ENCODE assay signal across 14 mouse cellular contexts in the genomic region with DNA sequence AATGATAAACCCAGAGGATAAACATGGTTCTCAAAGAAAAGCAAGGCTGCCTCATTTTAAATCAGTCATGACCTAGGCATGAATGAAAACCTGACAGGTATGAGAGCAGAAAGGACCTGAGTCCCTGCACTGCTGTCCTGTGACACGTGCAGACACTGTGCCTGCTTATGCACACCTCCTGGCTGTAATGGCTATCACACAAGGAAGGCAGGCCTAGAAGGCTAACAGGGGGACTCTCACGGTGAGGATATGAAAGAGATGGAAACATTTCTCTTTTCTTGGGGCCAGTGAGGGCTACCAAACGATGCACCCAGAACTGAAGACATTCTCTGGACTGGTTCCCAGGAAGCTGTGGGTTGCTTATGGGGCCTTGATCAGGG. TPM values are rescaled to one million over a fixed set of nuclear protein-coding genes. Genes with fewer than 3 reads are reported as not detected.
DNase-seq lines count a peak whose midpoint lies in the region; ATAC-seq lines count a peak whose summit lies in the region.
"Had no signal": no experiment of that assay in that cellular context is flagged by ENCODE, and none has a peak within 500 bp of the region (broad histone marks: within the 10 kb centered on the region; RNA-seq: fewer than 3 reads in every experiment).

No protein-coding gene starts in this region.

- no peaks in the 10 kb centered on the region for H3K9me3 ChIP-seq in hindbrain, embryonic 15.5 days
- no peaks in the 10 kb centered on the region for H3K9me3 ChIP-seq in hindbrain, embryonic 14.5 days (ENCODE audit: control insufficient read depth, low read length)
- H3K9me3 ChIP-seq in midbrain, embryonic 12.5 days: no peaks in the 10 kb centered on the region
- no peaks in the 10 kb centered on the region for H3K9me3 ChIP-seq in midbrain, embryonic 14.5 days (ENCODE audit: control insufficient read depth, low read length)
- H3K9me3 ChIP-seq in forebrain, embryonic 14.5 days (replicated peaks; ENCODE audit: control insufficient read depth, low read length): no peaks in the 10 kb centered on the region
- H3K9me3 ChIP-seq in midbrain, embryonic 16.5 days (replicated peaks; ENCODE audit: control insufficient read depth, low read length, poor library complexity, severe bottlenecking): no peaks in the 10 kb centered on the region
- H3K9me3 ChIP-seq: heart, embryonic 13.5 days; megakaryocyte, embryonic 14.5 days had no signal

- H3K36me3 ChIP-seq in hindbrain, embryonic 15.5 days: no peaks in the 10 kb centered on the region
- no peaks in the 10 kb centered on the region for H3K36me3 ChIP-seq in hindbrain, embryonic 14.5 days (replicated peaks; ENCODE audit: control insufficient read depth, insufficient read depth)
- no peaks in the 10 kb centered on the region for H3K36me3 ChIP-seq in midbrain, embryonic 12.5 days
- no peaks in the 10 kb centered on the region for H3K36me3 ChIP-seq in midbrain, embryonic 14.5 days (ENCODE audit: control insufficient read depth, insufficient read depth, low read length)
- no peaks in the 10 kb centered on the region for H3K36me3 ChIP-seq in forebrain, embryonic 14.5 days (ENCODE audit: control insufficient read depth, insufficient read depth, low read length)
- H3K36me3 ChIP-seq in midbrain, embryonic 16.5 days (ENCODE audit: control insufficient read depth, insufficient read depth, low read length): no peaks in the 10 kb centered on the region
- H3K36me3 ChIP-seq: heart, embryonic 13.5 days had no signal

- no peak overlapping the region for H3K9ac ChIP-seq in hindbrain, embryonic 15.5 days
- no peak overlapping the region for H3K9ac ChIP-seq in hindbrain, embryonic 14.5 days
- H3K9ac ChIP-seq in midbrain, embryonic 12.5 days (replicated peaks): no peak overlapping the region
- H3K9ac ChIP-seq in midbrain, embryonic 14.5 days (replicated peaks; ENCODE audit: low read length): no peak overlapping the region
- no peak overlapping the region for H3K9ac ChIP-seq in forebrain, embryonic 14.5 days (ENCODE audit: low read length)
- no peak overlapping the region for H3K9ac ChIP-seq in midbrain, embryonic 16.5 days (ENCODE audit: low read depth, low read length)
- H3K9ac ChIP-seq: heart, embryonic 13.5 days; liver, postnatal 0 days had no signal

- H3K4me3 ChIP-seq in hindbrain, embryonic 15.5 days: no peak overlapping the region
- H3K4me3 ChIP-seq in hindbrain, embryonic 14.5 days (replicated peaks; ENCODE audit: low read length): no peak overlapping the region
- H3K4me3 ChIP-seq in midbrain, embryonic 12.5 days: no peak overlapping the region
- no peak overlapping the region for H3K4me3 ChIP-seq in midbrain, embryonic 14.5 days (replicated peaks; ENCODE audit: low read depth, low read length)
- H3K4me3 ChIP-seq in forebrain, embryonic 14.5 days (ENCODE audit: low read depth, low read length): no peak overlapping the region
- H3K4me3 ChIP-seq in midbrain, embryonic 16.5 days (ENCODE audit: low read depth, low read length): no peak overlapping the region
- H3K4me3 ChIP-seq: heart, adult 2 months; heart, embryonic 13.5 days; layer of hippocampus, adult 2 months; megakaryocyte, embryonic 14.5 days had no signal

- 52% methylated on average over 3 of the region's 3 CpGs for WGBS in hindbrain, embryonic 15.5 days
- WGBS in hindbrain, embryonic 14.5 days: 54% methylated on average over 3 of the region's 3 CpGs
- 49% methylated on average over 3 of the region's 3 CpGs for WGBS in midbrain, embryonic 12.5 days
- 47% methylated on average over 3 of the region's 3 CpGs for WGBS in midbrain, embryonic 14.5 days
- 51% methylated on average over 3 of the region's 3 CpGs for WGBS in forebrain, embryonic 14.5 days
- 45% methylated on average over 3 of the region's 3 CpGs for WGBS in midbrain, embryonic 16.5 days

- ATAC-seq in hindbrain, embryonic 15.5 days (ENCODE audit: low FRiP score, low read depth): peak; percentile 32; the same call in 1 of the 2 replicates
- no peak for ATAC-seq in hindbrain, embryonic 14.5 days (ENCODE audit: low FRiP score)
- ATAC-seq in midbrain, embryonic 12.5 days (ENCODE audit: low FRiP score, low read depth): 0 out of 2 replicates have a peak, but pooled peaks have one; percentile 41
- ATAC-seq in midbrain, embryonic 14.5 days (ENCODE audit: low FRiP score, low TSS enrichment): no peak
- ATAC-seq in forebrain, embryonic 14.5 days: 0 out of 2 replicates have a peak, but pooled peaks have one; percentile 5
- 0 out of 2 replicates have a peak, but pooled peaks have one; percentile 21 for ATAC-seq in midbrain, embryonic 16.5 days

- 0 out of 2 replicates have a peak, but pooled peaks cover 3% of the 10 kb centered on the region for H3K27me3 ChIP-seq in hindbrain, embryonic 15.5 days
- H3K27me3 ChIP-seq in hindbrain, embryonic 14.5 days (ENCODE audit: control insufficient read depth, insufficient read depth, low read length): no peaks in the 10 kb centered on the region
- peaks cover 3% of the 10 kb centered on the region; the same call in 1 of the 2 replicates for H3K27me3 ChIP-seq in midbrain, embryonic 12.5 days
- H3K27me3 ChIP-seq in midbrain, embryonic 14.5 days (ENCODE audit: control insufficient read depth, insufficient read depth, low read length): no peaks in the 10 kb centered on the region
- H3K27me3 ChIP-seq in forebrain, embryonic 14.5 days (replicated peaks; ENCODE audit: control insufficient read depth, insufficient read depth, low read length): no peaks in the 10 kb centered on the region
- peaks cover 2% of the 10 kb centered on the region; the same call in 1 of the 2 replicates for H3K27me3 ChIP-seq in midbrain, embryonic 16.5 days (ENCODE audit: control insufficient read depth, insufficient read depth, low read depth, low read length)
- H3K27me3 ChIP-seq: megakaryocyte, embryonic 14.5 days had no signal

- DNase-seq in hindbrain, embryonic 14.5 days (ENCODE audit: low spot score): no peak
- no peak for DNase-seq in midbrain, embryonic 14.5 days
- no peak for DNase-seq in forebrain, embryonic 14.5 days (ENCODE audit: low spot score)
- no peak for DNase-seq in spleen, adult 18-20 months
- DNase-seq: gastrocnemius, postnatal 25 days; thymus, adult 18-20 months had no signal

- no peak overlapping the region for H3K4me2 ChIP-seq in hindbrain, embryonic 15.5 days
- no peak overlapping the region for H3K4me2 ChIP-seq in hindbrain, embryonic 14.5 days (replicated peaks)
- no peak overlapping the region for H3K4me2 ChIP-seq in midbrain, embryonic 12.5 days (replicated peaks)
- H3K4me2 ChIP-seq in midbrain, embryonic 14.5 days (ENCODE audit: low read length): no peak overlapping the region
- no peak overlapping the region for H3K4me2 ChIP-seq in forebrain, embryonic 14.5 days (ENCODE audit: low read length)
- no peak overlapping the region for H3K4me2 ChIP-seq in midbrain, embryonic 16.5 days (ENCODE audit: low read length)
- H3K4me2 ChIP-seq: heart, embryonic 13.5 days had no signal

- no peak overlapping the region for H3K27ac ChIP-seq in hindbrain, embryonic 15.5 days (replicated peaks)
- H3K27ac ChIP-seq in hindbrain, embryonic 14.5 days: no peak overlapping the region
- H3K27ac ChIP-seq in midbrain, embryonic 12.5 days (replicated peaks): no peak overlapping the region
- no peak overlapping the region for H3K27ac ChIP-seq in midbrain, embryonic 14.5 days (replicated peaks; ENCODE audit: low read depth, low read length)
- H3K27ac ChIP-seq in forebrain, embryonic 14.5 days (ENCODE audit: low read depth, low read length): no peak overlapping the region
- no peak overlapping the region for H3K27ac ChIP-seq in midbrain, embryonic 16.5 days (ENCODE audit: low read length)
- H3K27ac ChIP-seq: heart, adult 2 months; heart, embryonic 13.5 days; layer of hippocampus, adult 2 months had no signal

- H3K4me1 ChIP-seq in hindbrain, embryonic 15.5 days (replicated peaks): no peaks in the 10 kb centered on the region
- H3K4me1 ChIP-seq in hindbrain, embryonic 14.5 days (replicated peaks; ENCODE audit: control insufficient read depth, insufficient read depth, low read length): no peaks in the 10 kb centered on the region
- no peaks in the 10 kb centered on the region for H3K4me1 ChIP-seq in midbrain, embryonic 12.5 days
- no peaks in the 10 kb centered on the region for H3K4me1 ChIP-seq in midbrain, embryonic 14.5 days (ENCODE audit: control insufficient read depth, insufficient read depth, low read length)
- no peaks in the 10 kb centered on the region for H3K4me1 ChIP-seq in forebrain, embryonic 14.5 days (ENCODE audit: control insufficient read depth, insufficient read depth, low read length)
- H3K4me1 ChIP-seq in midbrain, embryonic 16.5 days (ENCODE audit: control insufficient read depth, insufficient read depth, low read length): no peaks in the 10 kb centered on the region

RNA-seq across cellular contexts. Expression of gene Ice1, which starts 6.6 kb away (rescaled TPM):
- polyA plus RNA-seq in hindbrain, embryonic 15.5 days (2015; fragmentation: Nextera tagmentation; extraction: Ambion mirVana): 29.7 and 32.4 TPM in 2 replicates
- 47.9 and 51.8 TPM in 2 replicates for polyA plus RNA-seq in hindbrain, embryonic 14.5 days (2014; fragmentation: Nextera tagmentation; extraction: Ambion mirVana)
- 32.0 and 34.2 TPM in 2 replicates for polyA plus RNA-seq in midbrain, embryonic 12.5 days (2016; fragmentation: Nextera tagmentation; extraction: Ambion mirVana)
- 59.1 and 59.2 TPM in 2 replicates for polyA plus RNA-seq in midbrain, embryonic 14.5 days (2014; fragmentation: Nextera tagmentation; extraction: Ambion mirVana)
- 36.8 and 39.8 TPM in 2 replicates for polyA plus RNA-seq in forebrain, embryonic 14.5 days (2014; fragmentation: Nextera tagmentation; extraction: Ambion mirVana)
- 35.1 and 38.2 TPM in 2 replicates for polyA plus RNA-seq in midbrain, embryonic 16.5 days (2015; fragmentation: Nextera tagmentation; extraction: Ambion mirVana)

Comparison
In these comparisons a context has a peak if more than half of its experiments do, and no peak if none do; other contexts are left out.
1. ATAC-seq: peak in hindbrain, embryonic 15.5 days (single experiment), midbrain, embryonic 12.5 days (single experiment), forebrain, embryonic 14.5 days (single experiment) and midbrain, embryonic 16.5 days (single experiment); none in hindbrain, embryonic 14.5 days (single experiment) and midbrain, embryonic 14.5 days (single experiment).